Mouse (Mus musculus): ENCODE data around the gene Fitm1. TPM values are rescaled to one million over a fixed set of nuclear protein-coding genes. Genes with fewer than 3 reads are reported as not detected.

The Fitm1 gene
- polyA plus RNA-seq, 1 experiment from 2014 or later, result 107 TPM

DNA sequence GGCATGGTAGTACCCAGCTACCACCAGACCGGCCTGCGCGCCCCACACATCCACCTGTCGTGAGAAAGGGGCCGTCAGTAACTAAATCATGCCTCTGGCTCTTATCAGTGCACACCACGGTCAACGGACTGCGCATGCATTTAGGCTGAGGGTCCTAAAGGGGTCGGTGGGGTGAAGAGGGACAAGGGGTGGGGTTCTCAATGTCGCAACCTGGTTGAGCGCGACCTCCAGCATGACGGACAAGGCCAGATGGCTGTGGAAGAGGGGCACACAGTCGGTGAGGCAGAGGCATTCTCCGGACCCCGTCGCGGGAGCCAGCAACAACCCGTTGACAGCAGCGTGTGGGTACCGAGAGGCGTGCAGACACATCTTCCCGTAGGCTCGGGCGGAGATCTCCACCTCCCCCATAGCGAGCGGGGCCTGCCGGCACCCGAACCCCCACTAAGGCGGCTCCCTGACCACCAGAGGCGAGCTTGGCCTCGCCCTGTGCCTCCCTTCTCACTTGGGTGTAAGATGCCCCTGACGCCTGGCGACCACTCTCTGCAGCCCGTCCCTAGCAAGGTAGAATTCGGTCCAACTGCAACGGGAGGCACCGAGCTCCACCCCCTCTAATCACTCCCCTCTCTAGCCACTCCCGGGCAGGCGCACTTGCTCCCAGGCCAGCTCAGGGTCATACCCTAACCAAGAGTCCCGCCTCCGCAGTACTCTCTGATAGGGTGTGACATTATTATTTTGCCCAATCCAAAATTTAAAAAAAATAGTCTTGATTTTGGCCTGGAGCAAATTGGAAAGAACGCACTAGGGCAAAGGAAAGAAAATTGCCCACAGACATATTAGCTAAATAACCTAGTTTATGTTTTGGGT lies 9.5 kb downstream of the Fitm1 start, which contains the start of gene Emc9:
Gene Emc9 (minus strand): TSS at position 601 of the 864 bp plus-strand sequence.
- H3K27me3 ChIP-seq (ENCODE audit: control insufficient read depth, insufficient read depth, low read length), result no peaks in the 10 kb centered on the region
- peak within 1 kb of the TSS; percentile 64 for H3K27ac ChIP-seq (ENCODE audit: low read depth, low read length)
- peak within 1 kb of the TSS; percentile 75 for H3K4me2 ChIP-seq
- peaks cover 12% of the 10 kb centered on the region for H3K4me1 ChIP-seq (ENCODE audit: control insufficient read depth, insufficient read depth, low read length)
- H3K9me3 ChIP-seq (replicated peaks; ENCODE audit: control insufficient read depth, low read length), result no peaks in the 10 kb centered on the region
- peak; percentile 86 for ATAC-seq (replicated peaks; ENCODE audit: insufficient number of reproducible peaks, low FRiP score, low TSS enrichment)
- H3K4me3 ChIP-seq (ENCODE audit: low read depth, low read length), result peak within 1 kb of the TSS; percentile 51
- H3K36me3 ChIP-seq (ENCODE audit: control insufficient read depth, insufficient read depth, low read length), result peaks cover 9% of the 10 kb centered on the region; the same call in 1 of the 2 replicates
- 3% methylated on average over 43 of the region's 43 CpGs for WGBS (ENCODE audit: insufficient replicate concordance)
- peak within 1 kb of the TSS; percentile 74 for H3K9ac ChIP-seq (ENCODE audit: low read depth, low read length)

DNA sequence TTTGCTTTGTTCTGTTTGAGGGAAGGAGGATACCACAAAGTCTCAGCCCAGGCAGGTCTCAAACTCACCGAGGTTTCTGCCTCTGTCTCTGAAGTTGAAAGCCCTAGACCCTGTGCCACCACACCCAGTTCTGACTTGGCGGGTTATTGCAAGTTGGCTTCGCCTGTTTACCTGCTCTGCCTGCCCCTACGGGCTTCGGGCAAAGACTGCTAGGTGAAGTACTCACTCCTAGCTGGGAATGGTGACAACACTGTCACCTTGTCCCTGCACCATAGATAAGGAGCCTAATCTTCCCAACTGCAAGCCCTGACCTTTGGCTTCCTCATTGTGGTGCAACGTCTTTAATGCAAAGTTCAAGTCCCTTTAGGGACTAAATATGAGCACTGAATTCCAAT lies 10.1 kb downstream of the Fitm1 start:
- H3K27me3 ChIP-seq (ENCODE audit: control insufficient read depth, insufficient read depth, low read length), result no peaks in the 10 kb centered on the region
- peak overlapping the region; percentile 75 for H3K4me2 ChIP-seq
- peak overlapping the region; percentile 7; the same call in 1 of the 2 replicates for H3K9ac ChIP-seq (ENCODE audit: low read depth, low read length)
- peak overlapping the region; percentile 64 for H3K27ac ChIP-seq (ENCODE audit: low read depth, low read length)
- H3K9me3 ChIP-seq (replicated peaks; ENCODE audit: control insufficient read depth, low read length), result no peaks in the 10 kb centered on the region
- peaks cover 4% of the 10 kb centered on the region; the same call in 1 of the 2 replicates for H3K36me3 ChIP-seq (ENCODE audit: control insufficient read depth, insufficient read depth, low read length)
- peak overlapping the region; percentile 51 for H3K4me3 ChIP-seq (ENCODE audit: low read depth, low read length)
- ATAC-seq (replicated peaks; ENCODE audit: insufficient number of reproducible peaks, low FRiP score, low TSS enrichment), result no peak
- peaks cover 15% of the 10 kb centered on the region for H3K4me1 ChIP-seq (ENCODE audit: control insufficient read depth, insufficient read depth, low read length)
- 51% methylated on average over 6 of the region's 6 CpGs for WGBS (ENCODE audit: insufficient replicate concordance)

- Histone ChIP-seq H3K27me3 (ENCODE audit: control insufficient read depth, insufficient read depth, low read length) (no peaks in the 10 kb centered on the region), H3K36me3 (ENCODE audit: control insufficient read depth, insufficient read depth, low read length) (0 out of 2 replicates have a peak, but pooled peaks cover 2% of the 10 kb centered on the region), H3K27ac (ENCODE audit: low read depth, low read length) (peak overlapping the region; percentile 64), H3K9ac (ENCODE audit: low read depth, low read length) (peak overlapping the region; percentile 7; the same call in 1 of the 2 replicates), H3K4me3 (ENCODE audit: low read depth, low read length) (no peak overlapping the region), H3K9me3 (replicated peaks; ENCODE audit: control insufficient read depth, low read length) (no peaks in the 10 kb centered on the region), H3K4me1 (ENCODE audit: control insufficient read depth, insufficient read depth, low read length) (peaks cover 15% of the 10 kb centered on the region), H3K4me2 (no peak overlapping the region)
- WGBS (ENCODE audit: insufficient replicate concordance), result 70% methylated on average over 2 of the region's 2 CpGs
- ATAC-seq (replicated peaks; ENCODE audit: insufficient number of reproducible peaks, low FRiP score, low TSS enrichment), result no peak
These were observed 10.7 kb downstream of the Fitm1 start for GRCm38 (mm10) chr14:55586149-55586548.

GRCm38 (mm10) chr14:55589271-55589670 lies 13.9 kb downstream of the Fitm1 start:
- no peaks in the 10 kb centered on the region for H3K27me3 ChIP-seq (ENCODE audit: control insufficient read depth, insufficient read depth, low read length)
- peaks cover 4% of the 10 kb centered on the region; the same call in 1 of the 2 replicates for H3K36me3 ChIP-seq (ENCODE audit: control insufficient read depth, insufficient read depth, low read length)
- no peak overlapping the region for H3K4me2 ChIP-seq
- 90% methylated on average over 5 of the region's 5 CpGs for WGBS (ENCODE audit: insufficient replicate concordance)
- no peak overlapping the region for H3K9ac ChIP-seq (ENCODE audit: low read depth, low read length)
- H3K4me1 ChIP-seq (ENCODE audit: control insufficient read depth, insufficient read depth, low read length), result peaks cover 28% of the 10 kb centered on the region
- no peak for ATAC-seq (replicated peaks; ENCODE audit: insufficient number of reproducible peaks, low FRiP score, low TSS enrichment)
- H3K4me3 ChIP-seq (ENCODE audit: low read depth, low read length), result no peak overlapping the region
- no peak overlapping the region for H3K27ac ChIP-seq (ENCODE audit: low read depth, low read length)
- no peaks in the 10 kb centered on the region for H3K9me3 ChIP-seq (replicated peaks; ENCODE audit: control insufficient read depth, low read length)

DNA sequence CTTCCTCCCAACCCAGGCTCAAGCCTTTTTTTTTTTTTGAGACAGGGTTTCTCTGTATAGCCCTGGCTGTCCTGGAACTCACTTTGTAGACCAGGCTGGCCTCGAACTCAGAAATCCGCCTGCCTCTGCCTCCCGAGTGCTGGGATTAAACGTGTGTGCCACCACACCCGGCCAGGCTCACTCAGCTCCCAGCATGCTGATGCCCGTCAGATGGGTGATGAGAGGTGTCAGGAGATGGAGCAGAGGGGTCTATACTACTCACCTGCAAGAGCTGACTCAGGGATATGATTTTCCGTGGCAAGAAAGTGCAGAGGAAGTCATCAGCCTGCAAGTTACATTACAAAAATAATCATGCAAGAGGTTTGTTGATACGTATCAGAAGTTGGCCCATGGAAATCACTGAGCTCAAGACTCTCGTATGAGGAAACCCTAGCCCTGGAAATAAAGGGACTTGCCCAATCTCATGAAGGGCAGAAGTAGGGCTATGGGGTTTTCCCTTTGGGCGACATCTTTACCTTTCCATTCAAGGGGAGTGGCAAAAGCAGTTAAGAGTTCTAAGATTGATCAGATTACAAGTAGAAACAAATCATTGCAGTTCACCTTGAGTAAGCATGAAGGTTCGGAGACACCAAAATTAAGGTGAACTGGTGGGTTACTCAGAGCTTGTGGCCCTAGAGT lies 14.5 kb downstream of the Fitm1 start:
- Histone ChIP-seq H3K36me3 (ENCODE audit: control insufficient read depth, insufficient read depth, low read length) (peaks cover 9% of the 10 kb centered on the region), H3K4me2 (peak overlapping the region; percentile 98), H3K4me3 (ENCODE audit: low read depth, low read length) (peak overlapping the region; percentile 78), H3K27me3 (ENCODE audit: control insufficient read depth, insufficient read depth, low read length) (no peaks in the 10 kb centered on the region), H3K9ac (ENCODE audit: low read depth, low read length) (peak overlapping the region; percentile 85; the same call in 1 of the 2 replicates), H3K4me1 (ENCODE audit: control insufficient read depth, insufficient read depth, low read length) (peaks cover 23% of the 10 kb centered on the region), H3K27ac (ENCODE audit: low read depth, low read length) (peak overlapping the region; percentile 98; the same call in 1 of the 2 replicates), H3K9me3 (replicated peaks; ENCODE audit: control insufficient read depth, low read length) (no peaks in the 10 kb centered on the region)
- ATAC-seq (replicated peaks; ENCODE audit: insufficient number of reproducible peaks, low FRiP score, low TSS enrichment), result no peak
- WGBS (ENCODE audit: insufficient replicate concordance), result 79% methylated on average over 11 of the region's 11 CpGs

- Histone ChIP-seq H3K9me3 (replicated peaks; ENCODE audit: control insufficient read depth, low read length) (no peaks in the 10 kb centered on the region), H3K4me3 (ENCODE audit: low read depth, low read length) (peak within 1 kb of the TSS; percentile 78), H3K27ac (ENCODE audit: low read depth, low read length) (peak within 1 kb of the TSS; percentile 98), H3K4me2 (peak within 1 kb of the TSS; percentile 98), H3K27me3 (ENCODE audit: control insufficient read depth, insufficient read depth, low read length) (no peaks in the 10 kb centered on the region), H3K9ac (ENCODE audit: low read depth, low read length) (peak within 1 kb of the TSS; percentile 85), H3K36me3 (ENCODE audit: control insufficient read depth, insufficient read depth, low read length) (peaks cover 17% of the 10 kb centered on the region), H3K4me1 (ENCODE audit: control insufficient read depth, insufficient read depth, low read length) (peaks cover 19% of the 10 kb centered on the region)
- 1% methylated on average over 22 of the region's 22 CpGs for WGBS (ENCODE audit: insufficient replicate concordance)
- peak; percentile 96 for ATAC-seq (replicated peaks; ENCODE audit: insufficient number of reproducible peaks, low FRiP score, low TSS enrichment)
These were observed 15.4 kb downstream of the Fitm1 start, which contains the start of gene Psme2 for GRCm38 (mm10) chr14:55590748-55591330. Gene Psme2, minus strand, starts transcription at chr14:55591113.

GRCm38 (mm10) chr14:55591331-55591891 lies 16.0 kb downstream of the Fitm1 start, which contains the start of gene Rnf31:
Gene Rnf31, plus strand, starts transcription at chr14:55591708.
- WGBS (ENCODE audit: insufficient replicate concordance), result under 1% methylated on average over 27 of the region's 33 CpGs
- Histone ChIP-seq H3K27me3 (ENCODE audit: control insufficient read depth, insufficient read depth, low read length) (no peaks in the 10 kb centered on the region), H3K9me3 (replicated peaks; ENCODE audit: control insufficient read depth, low read length) (no peaks in the 10 kb centered on the region), H3K4me3 (ENCODE audit: low read depth, low read length) (peak within 1 kb of the TSS; percentile 78), H3K36me3 (ENCODE audit: control insufficient read depth, insufficient read depth, low read length) (peaks cover 17% of the 10 kb centered on the region), H3K27ac (ENCODE audit: low read depth, low read length) (peak within 1 kb of the TSS; percentile 98), H3K9ac (ENCODE audit: low read depth, low read length) (peak within 1 kb of the TSS; percentile 85), H3K4me2 (peak within 1 kb of the TSS; percentile 98), H3K4me1 (ENCODE audit: control insufficient read depth, insufficient read depth, low read length) (peaks cover 19% of the 10 kb centered on the region)
- ATAC-seq (replicated peaks; ENCODE audit: insufficient number of reproducible peaks, low FRiP score, low TSS enrichment), result peak; percentile 86

GRCm38 (mm10) chr14:55592226-55592625 lies 16.8 kb downstream of the Fitm1 start:
- H3K4me3 ChIP-seq (ENCODE audit: low read depth, low read length), result peak overlapping the region; percentile 78
- no peak for ATAC-seq (replicated peaks; ENCODE audit: insufficient number of reproducible peaks, low FRiP score, low TSS enrichment)
- no peaks in the 10 kb centered on the region for H3K27me3 ChIP-seq (ENCODE audit: control insufficient read depth, insufficient read depth, low read length)
- H3K9ac ChIP-seq (ENCODE audit: low read depth, low read length), result peak overlapping the region; percentile 83
- peaks cover 17% of the 10 kb centered on the region for H3K36me3 ChIP-seq (ENCODE audit: control insufficient read depth, insufficient read depth, low read length)
- WGBS (ENCODE audit: insufficient replicate concordance), result 6% methylated on average over 16 of the region's 16 CpGs
- H3K4me1 ChIP-seq (ENCODE audit: control insufficient read depth, insufficient read depth, low read length), result peaks cover 19% of the 10 kb centered on the region
- peak overlapping the region; percentile 98 for H3K4me2 ChIP-seq
- H3K9me3 ChIP-seq (replicated peaks; ENCODE audit: control insufficient read depth, low read length), result no peaks in the 10 kb centered on the region
- H3K27ac ChIP-seq (ENCODE audit: low read depth, low read length), result peak overlapping the region; percentile 98
